Mouse (Mus musculus): ENCODE data around the gene Tmem213. TPM values are rescaled to one million over a fixed set of nuclear protein-coding genes. Genes with fewer than 3 reads are reported as not detected.

Tmem213 gene
- polyA plus RNA-seq, 1 experiment from 2014 or later = not detected

GRCm38 (mm10) chr6:38123471-38124206 lies 14.6 kb downstream of the Tmem213 start:
- no peaks in the 10 kb centered on the region for H3K9me3 ChIP-seq (ENCODE audit: control insufficient read depth, low read length)
- H3K4me1 ChIP-seq (replicated peaks; ENCODE audit: control insufficient read depth, insufficient read depth, low read length) = no peaks in the 10 kb centered on the region
- no peak overlapping the region for H3K4me2 ChIP-seq (ENCODE audit: low read depth, low read length, severe bottlenecking)
- no peak overlapping the region for H3K27ac ChIP-seq (ENCODE audit: low read depth, low read length)
- no peak overlapping the region for H3K9ac ChIP-seq (ENCODE audit: low read length)
- no peak for DNase-seq (ENCODE audit: low spot score)
- H3K27me3 ChIP-seq (ENCODE audit: control insufficient read depth, insufficient read depth, low read length) = no peaks in the 10 kb centered on the region
- H3K4me3 ChIP-seq (ENCODE audit: low read depth, low read length) = no peak overlapping the region
- 85% methylated on average over 18 of the region's 18 CpGs for WGBS
- ATAC-seq (replicated peaks; ENCODE audit: low FRiP score) = no peak
- H3K36me3 ChIP-seq (ENCODE audit: control insufficient read depth, insufficient read depth, low read length) = no peaks in the 10 kb centered on the region; the same call in 1 of the 2 replicates

- H3K27ac ChIP-seq (ENCODE audit: low read depth, low read length) = no peak within 1 kb of the TSS
Measured at GRCm38 (mm10) chr6:38124207-38124835, 15.3 kb downstream of the Tmem213 start, which contains the start of gene Atp6v0a4. TSS of gene Atp6v0a4 (minus strand) at chr6:38124586.

GRCm38 (mm10) chr6:38124882-38125281 lies 15.8 kb downstream of the Tmem213 start:
- WGBS = 94% methylated on average over 5 of the region's 5 CpGs
- H3K9ac ChIP-seq (ENCODE audit: low read length) = no peak overlapping the region
- H3K9me3 ChIP-seq (ENCODE audit: control insufficient read depth, low read length) = no peaks in the 10 kb centered on the region
- ATAC-seq (replicated peaks; ENCODE audit: low FRiP score) = no peak
- H3K4me1 ChIP-seq (replicated peaks; ENCODE audit: control insufficient read depth, insufficient read depth, low read length) = no peaks in the 10 kb centered on the region
- H3K36me3 ChIP-seq (ENCODE audit: control insufficient read depth, insufficient read depth, low read length) = no peaks in the 10 kb centered on the region; the same call in 1 of the 2 replicates
- no peaks in the 10 kb centered on the region for H3K27me3 ChIP-seq (ENCODE audit: control insufficient read depth, insufficient read depth, low read length)
- no peak overlapping the region for H3K27ac ChIP-seq (ENCODE audit: low read depth, low read length)
- no peak for DNase-seq (ENCODE audit: low spot score)
- no peak overlapping the region for H3K4me3 ChIP-seq (ENCODE audit: low read depth, low read length)
- H3K4me2 ChIP-seq (ENCODE audit: low read depth, low read length, severe bottlenecking) = no peak overlapping the region

More at GRCm38 (mm10) chr6:38124207-38124835, 15.3 kb downstream of the Tmem213 start, which contains the start of gene Atp6v0a4:
- no peak for ATAC-seq (replicated peaks; ENCODE audit: low FRiP score)
- Histone ChIP-seq H3K9me3 (ENCODE audit: control insufficient read depth, low read length) (no peaks in the 10 kb centered on the region), H3K9ac (ENCODE audit: low read length) (no peak within 1 kb of the TSS), H3K4me1 (replicated peaks; ENCODE audit: control insufficient read depth, insufficient read depth, low read length) (no peaks in the 10 kb centered on the region), H3K27me3 (ENCODE audit: control insufficient read depth, insufficient read depth, low read length) (no peaks in the 10 kb centered on the region), H3K4me3 (ENCODE audit: low read depth, low read length) (no peak within 1 kb of the TSS), H3K4me2 (ENCODE audit: low read depth, low read length, severe bottlenecking) (no peak within 1 kb of the TSS), H3K36me3 (ENCODE audit: control insufficient read depth, insufficient read depth, low read length) (no peaks in the 10 kb centered on the region; the same call in 1 of the 2 replicates)
- 88% methylated on average over 7 of the region's 7 CpGs for WGBS
- DNase-seq (ENCODE audit: low spot score) = no peak

- DNase-seq (ENCODE audit: low spot score) (no peak), ATAC-seq (replicated peaks; ENCODE audit: low FRiP score) (no peak)
- 91% methylated on average over 3 of the region's 3 CpGs for WGBS
- Histone ChIP-seq H3K4me3 (ENCODE audit: low read depth, low read length) (no peak overlapping the region), H3K27ac (ENCODE audit: low read depth, low read length) (no peak overlapping the region), H3K27me3 (ENCODE audit: control insufficient read depth, insufficient read depth, low read length) (no peaks in the 10 kb centered on the region), H3K9ac (ENCODE audit: low read length) (no peak overlapping the region), H3K4me2 (ENCODE audit: low read depth, low read length, severe bottlenecking) (no peak overlapping the region), H3K36me3 (ENCODE audit: control insufficient read depth, insufficient read depth, low read length) (peaks cover 5% of the 10 kb centered on the region; the same call in 1 of the 2 replicates), H3K9me3 (ENCODE audit: control insufficient read depth, low read length) (no peaks in the 10 kb centered on the region), H3K4me1 (replicated peaks; ENCODE audit: control insufficient read depth, insufficient read depth, low read length) (no peaks in the 10 kb centered on the region)
Measured at GRCm38 (mm10) chr6:38125462-38125861, 16.4 kb downstream of the Tmem213 start.

- no peak overlapping the region for H3K9ac ChIP-seq (ENCODE audit: low read length)
- no peak overlapping the region for H3K4me3 ChIP-seq (ENCODE audit: low read depth, low read length)
- no peaks in the 10 kb centered on the region for H3K9me3 ChIP-seq (ENCODE audit: control insufficient read depth, low read length)
- no peaks in the 10 kb centered on the region for H3K4me1 ChIP-seq (replicated peaks; ENCODE audit: control insufficient read depth, insufficient read depth, low read length)
- no peak for ATAC-seq (replicated peaks; ENCODE audit: low FRiP score)
- H3K27me3 ChIP-seq (ENCODE audit: control insufficient read depth, insufficient read depth, low read length) = no peaks in the 10 kb centered on the region
- no peak overlapping the region for H3K27ac ChIP-seq (ENCODE audit: low read depth, low read length)
- no peak for DNase-seq (ENCODE audit: low spot score)
- no peak overlapping the region for H3K4me2 ChIP-seq (ENCODE audit: low read depth, low read length, severe bottlenecking)
- 87% methylated on average over 14 of the region's 14 CpGs for WGBS
- peaks cover 5% of the 10 kb centered on the region; the same call in 1 of the 2 replicates for H3K36me3 ChIP-seq (ENCODE audit: control insufficient read depth, insufficient read depth, low read length)
Measured at GRCm38 (mm10) chr6:38128115-38128514, 19.1 kb downstream of the Tmem213 start.

GRCm38 (mm10) chr6:38129883-38130282 lies 20.8 kb downstream of the Tmem213 start:
- Histone ChIP-seq H3K4me2 (ENCODE audit: low read depth, low read length, severe bottlenecking) (no peak overlapping the region), H3K4me3 (ENCODE audit: low read depth, low read length) (no peak overlapping the region), H3K4me1 (replicated peaks; ENCODE audit: control insufficient read depth, insufficient read depth, low read length) (no peaks in the 10 kb centered on the region), H3K27ac (ENCODE audit: low read depth, low read length) (no peak overlapping the region), H3K36me3 (ENCODE audit: control insufficient read depth, insufficient read depth, low read length) (peaks cover 5% of the 10 kb centered on the region; the same call in 1 of the 2 replicates), H3K9ac (ENCODE audit: low read length) (no peak overlapping the region), H3K27me3 (ENCODE audit: control insufficient read depth, insufficient read depth, low read length) (no peaks in the 10 kb centered on the region), H3K9me3 (ENCODE audit: control insufficient read depth, low read length) (no peaks in the 10 kb centered on the region)
- DNase-seq (ENCODE audit: low spot score) = no peak
- no peak for ATAC-seq (replicated peaks; ENCODE audit: low FRiP score)
- WGBS = 98% methylated on average over 5 of the region's 5 CpGs

- H3K4me1 ChIP-seq (replicated peaks; ENCODE audit: control insufficient read depth, insufficient read depth, low read length) = no peaks in the 10 kb centered on the region
- H3K27ac ChIP-seq (ENCODE audit: low read depth, low read length) = no peak overlapping the region
- H3K9ac ChIP-seq (ENCODE audit: low read length) = no peak overlapping the region
- ATAC-seq (replicated peaks; ENCODE audit: low FRiP score) (no peak), DNase-seq (ENCODE audit: low spot score) (no peak)
- 84% methylated on average over 4 of the region's 4 CpGs for WGBS
- H3K27me3 ChIP-seq (ENCODE audit: control insufficient read depth, insufficient read depth, low read length) = no peaks in the 10 kb centered on the region
- H3K36me3 ChIP-seq (ENCODE audit: control insufficient read depth, insufficient read depth, low read length) = peaks cover 5% of the 10 kb centered on the region; the same call in 1 of the 2 replicates
- H3K4me3 ChIP-seq (ENCODE audit: low read depth, low read length) = no peak overlapping the region
- no peak overlapping the region for H3K4me2 ChIP-seq (ENCODE audit: low read depth, low read length, severe bottlenecking)
- H3K9me3 ChIP-seq (ENCODE audit: control insufficient read depth, low read length) = no peaks in the 10 kb centered on the region
Measured at GRCm38 (mm10) chr6:38131801-38132231, 22.8 kb downstream of the Tmem213 start.

GRCm38 (mm10) chr6:38134806-38135559 lies 25.9 kb downstream of the Tmem213 start:
- DNase-seq (ENCODE audit: low spot score) = no peak
- Histone ChIP-seq H3K27ac (ENCODE audit: low read depth, low read length) (no peak overlapping the region), H3K27me3 (ENCODE audit: control insufficient read depth, insufficient read depth, low read length) (no peaks in the 10 kb centered on the region), H3K4me3 (ENCODE audit: low read depth, low read length) (no peak overlapping the region), H3K4me1 (replicated peaks; ENCODE audit: control insufficient read depth, insufficient read depth, low read length) (no peaks in the 10 kb centered on the region), H3K9me3 (ENCODE audit: control insufficient read depth, low read length) (no peaks in the 10 kb centered on the region), H3K9ac (ENCODE audit: low read length) (no peak overlapping the region), H3K36me3 (ENCODE audit: control insufficient read depth, insufficient read depth, low read length) (peaks cover 5% of the 10 kb centered on the region; the same call in 1 of the 2 replicates), H3K4me2 (ENCODE audit: low read depth, low read length, severe bottlenecking) (no peak overlapping the region)
- 83% methylated on average over 8 of the region's 8 CpGs for WGBS
- ATAC-seq (replicated peaks; ENCODE audit: low FRiP score) = no peak
